Mouse (Mus musculus): Measurements from ENCODE around the gene Gm21820.
"Not testable (repeated sequence)": the region's sequence is repeated elsewhere in the genome, so short reads cannot be mapped to it uniquely, and the experiment has no call there.

The Gm21820 gene

GRCm38 (mm10) chrY:5249341-5249740, at the start of gene Gm21820:
Gm21820 (minus strand) TSS chrY:5249441.
- DNase-seq (ENCODE audit: low spot score), result not testable (repeated sequence)

Data from layer of hippocampus, adult 9-10 months (tissue).